Mouse (Mus musculus): ENCODE results near the gene Nrm. TPM values are rescaled to one million over a fixed set of nuclear protein-coding genes. Genes with fewer than 3 reads are reported as not detected.

The Nrm gene
- total and polyA plus RNA-seq, 2 experiments from 2014 or later: 9.7 to 13.1 TPM

GRCm38 (mm10) chr17:35887725-35888124, 26.6 kb downstream of the Nrm start:
- Histone ChIP-seq H3K27me3 (ENCODE audit: insufficient read depth, low read length) (no peaks in the 10 kb centered on the region), H3K4me2 (ENCODE audit: low read depth) (no peak overlapping the region), H3K4me3 (ENCODE audit: low read depth, low read length) (no peak overlapping the region), H3K4me1 (ENCODE audit: insufficient read depth) (no peaks in the 10 kb centered on the region), H3K9ac (no peak overlapping the region), H3K36me3 (ENCODE audit: insufficient read depth) (peaks cover 93% of the 10 kb centered on the region), H3K9me3 (ENCODE audit: low read length) (no peaks in the 10 kb centered on the region), H3K27ac (ENCODE audit: low read depth, low read length) (no peak overlapping the region)
- no peak for DNase-seq
- ATAC-seq: no peak
- WGBS: 88% methylated on average over 13 of the region's 17 CpGs
- no peak for TF ChIP-seq CTCF (IDR thresholded peaks at IDR 0.05; ENCODE audit: low read depth)

GRCm38 (mm10) chr17:35896781-35897643, 35.9 kb downstream of the Nrm start, which contains the start of gene 2310061I04Rik:
2310061I04Rik (minus strand) TSS chr17:35897431.
- no peaks in the 10 kb centered on the region for H3K9me3 ChIP-seq (ENCODE audit: low read length)
- DNase-seq: peak; percentile 98
- ATAC-seq: peak; percentile 96
- 4% methylated on average over 61 of the region's 86 CpGs for WGBS
- peaks cover 63% of the 10 kb centered on the region for H3K36me3 ChIP-seq (ENCODE audit: insufficient read depth)
- peak within 1 kb of the TSS; percentile 76 for H3K4me3 ChIP-seq (ENCODE audit: low read depth, low read length)
- peak within 1 kb of the TSS; percentile 97 for H3K4me2 ChIP-seq (ENCODE audit: low read depth)
- peaks cover 9% of the 10 kb centered on the region for H3K4me1 ChIP-seq (ENCODE audit: insufficient read depth)
- no peaks in the 10 kb centered on the region for H3K27me3 ChIP-seq (ENCODE audit: insufficient read depth, low read length)
- peak within 1 kb of the TSS; percentile 79 for H3K9ac ChIP-seq
- no peak for TF ChIP-seq CTCF (IDR thresholded peaks at IDR 0.05; ENCODE audit: low read depth)
- H3K27ac ChIP-seq (ENCODE audit: low read depth, low read length): peak within 1 kb of the TSS; percentile 91

GRCm38 (mm10) chr17:35897644-35898573, 36.8 kb downstream of the Nrm start:
- no peak for TF ChIP-seq CTCF (IDR thresholded peaks at IDR 0.05; ENCODE audit: low read depth)
- Histone ChIP-seq H3K4me3 (ENCODE audit: low read depth, low read length) (peak overlapping the region; percentile 76; the same call in 1 of the 2 replicates), H3K9ac (peak overlapping the region; percentile 79), H3K36me3 (ENCODE audit: insufficient read depth) (peaks cover 63% of the 10 kb centered on the region), H3K9me3 (ENCODE audit: low read length) (no peaks in the 10 kb centered on the region), H3K4me1 (ENCODE audit: insufficient read depth) (peaks cover 9% of the 10 kb centered on the region), H3K27me3 (ENCODE audit: insufficient read depth, low read length) (no peaks in the 10 kb centered on the region), H3K27ac (ENCODE audit: low read depth, low read length) (peak overlapping the region; percentile 91; the same call in 1 of the 2 replicates), H3K4me2 (ENCODE audit: low read depth) (peak overlapping the region; percentile 97)
- ATAC-seq (peak; percentile 10; the same call in 1 of the 2 replicates), DNase-seq (no peak)
- WGBS: 43% methylated on average over 23 of the region's 23 CpGs

GRCm38 (mm10) chr17:35900636-35901035, 39.5 kb downstream of the Nrm start:
- no peak for ATAC-seq
- WGBS: 90% methylated on average over 3 of the region's 3 CpGs
- H3K36me3 ChIP-seq (ENCODE audit: insufficient read depth): peaks cover 65% of the 10 kb centered on the region

GRCm38 (mm10) chr17:35903343-35903991, 42.3 kb downstream of the Nrm start:
- DNase-seq: no peak
- no peaks in the 10 kb centered on the region for H3K9me3 ChIP-seq (ENCODE audit: low read length)
- WGBS: 89% methylated on average over 9 of the region's 9 CpGs
- ATAC-seq: no peak
- H3K4me3 ChIP-seq (ENCODE audit: low read depth, low read length): no peak overlapping the region
- H3K36me3 ChIP-seq (ENCODE audit: insufficient read depth): peaks cover 75% of the 10 kb centered on the region
- H3K4me1 ChIP-seq (ENCODE audit: insufficient read depth): peaks cover 6% of the 10 kb centered on the region
- no peak overlapping the region for H3K9ac ChIP-seq
- H3K27ac ChIP-seq (ENCODE audit: low read depth, low read length): no peak overlapping the region
- H3K27me3 ChIP-seq (ENCODE audit: insufficient read depth, low read length): no peaks in the 10 kb centered on the region
- TF ChIP-seq CTCF (IDR thresholded peaks at IDR 0.05; ENCODE audit: low read depth): no peak
- no peak overlapping the region for H3K4me2 ChIP-seq (ENCODE audit: low read depth)

More at GRCm38 (mm10) chr17:35900636-35901035, 39.5 kb downstream of the Nrm start:
- H3K9ac ChIP-seq: no peak overlapping the region
- H3K9me3 ChIP-seq (ENCODE audit: low read length): no peaks in the 10 kb centered on the region
- TF ChIP-seq CTCF (IDR thresholded peaks at IDR 0.05; ENCODE audit: low read depth): no peak
- H3K4me1 ChIP-seq (ENCODE audit: insufficient read depth): peaks cover 7% of the 10 kb centered on the region
- no peak overlapping the region for H3K4me3 ChIP-seq (ENCODE audit: low read depth, low read length)
- no peaks in the 10 kb centered on the region for H3K27me3 ChIP-seq (ENCODE audit: insufficient read depth, low read length)
- no peak overlapping the region for H3K27ac ChIP-seq (ENCODE audit: low read depth, low read length)
- no peak overlapping the region for H3K4me2 ChIP-seq (ENCODE audit: low read depth)
- DNase-seq: no peak

- H3K9ac ChIP-seq: no peak overlapping the region
- WGBS: 84% methylated on average over 4 of the region's 4 CpGs
- H3K27ac ChIP-seq (ENCODE audit: low read depth, low read length): no peak overlapping the region
- H3K36me3 ChIP-seq (ENCODE audit: insufficient read depth): peaks cover 74% of the 10 kb centered on the region
- peaks cover 11% of the 10 kb centered on the region for H3K4me1 ChIP-seq (ENCODE audit: insufficient read depth)
- DNase-seq (no peak), ATAC-seq (no peak)
- TF ChIP-seq CTCF (IDR thresholded peaks at IDR 0.05; ENCODE audit: low read depth): no peak
- H3K27me3 ChIP-seq (ENCODE audit: insufficient read depth, low read length): no peaks in the 10 kb centered on the region
- H3K4me3 ChIP-seq (ENCODE audit: low read depth, low read length): no peak overlapping the region
- H3K9me3 ChIP-seq (ENCODE audit: low read length): no peaks in the 10 kb centered on the region
- H3K4me2 ChIP-seq (ENCODE audit: low read depth): no peak overlapping the region
Observed at GRCm38 (mm10) chr17:35903992-35904355, 42.9 kb downstream of the Nrm start.

Measured in forebrain, postnatal 0 days (tissue).